Mouse (Mus musculus): Measurements from ENCODE around the gene Pdxp. TPM values are rescaled to one million over a fixed set of nuclear protein-coding genes. Genes with fewer than 3 reads are reported as not detected.
"Not testable (repeated sequence)": the region's sequence is repeated elsewhere in the genome, so short reads cannot be mapped to it uniquely, and the experiment has no call there.

Gene Pdxp
- polyA plus RNA-seq, 1 experiment from 2014 or later = 19.9 TPM

DNA sequence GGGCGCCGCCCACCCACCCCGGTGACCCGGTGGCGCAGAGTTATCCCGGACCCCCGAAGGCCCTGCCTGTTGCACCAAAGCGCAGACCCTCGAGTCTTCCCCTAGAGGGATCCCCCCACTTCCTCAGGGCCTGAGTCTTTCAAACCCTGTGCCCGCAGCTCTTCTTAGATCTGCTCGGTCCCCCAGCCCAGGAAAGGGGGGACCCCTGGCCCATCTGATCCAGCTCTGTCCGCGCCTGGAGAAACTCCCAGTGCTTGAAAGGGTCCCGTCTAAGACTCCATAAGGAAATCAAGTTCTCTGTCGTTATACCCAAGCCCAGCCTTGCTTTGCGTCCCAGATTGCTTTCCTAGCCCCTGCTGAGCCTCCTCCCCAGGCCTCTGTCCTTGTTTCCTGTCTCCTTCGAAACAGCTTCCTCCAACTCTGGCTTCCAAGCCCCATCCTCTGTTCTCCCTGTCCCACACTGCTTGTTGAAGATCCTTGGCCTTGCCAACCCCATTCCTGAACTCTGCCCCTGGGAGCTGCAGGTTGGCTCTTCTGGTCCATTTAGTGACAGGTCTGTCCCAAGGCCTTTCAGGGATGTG is 35.8 kb upstream of the Pdxp start:
- Histone ChIP-seq H3K4me3 (replicated peaks) (peak overlapping the region; percentile 83), H3K4me1 (peaks cover 50% of the 10 kb centered on the region), H3K9me3 (replicated peaks) (no peaks in the 10 kb centered on the region), H3K27ac (replicated peaks) (peak overlapping the region; percentile 100), H3K4me2 (replicated peaks) (peak overlapping the region; percentile 80), H3K36me3 (peaks cover 29% of the 10 kb centered on the region), H3K9ac (peak overlapping the region; percentile 71), H3K27me3 (no peaks in the 10 kb centered on the region)
- ATAC-seq (ENCODE audit: insufficient number of reproducible peaks, low FRiP score, low TSS enrichment, low read depth) = no peak
- 0% methylated on average over 17 of the region's 17 CpGs for WGBS

DNA sequence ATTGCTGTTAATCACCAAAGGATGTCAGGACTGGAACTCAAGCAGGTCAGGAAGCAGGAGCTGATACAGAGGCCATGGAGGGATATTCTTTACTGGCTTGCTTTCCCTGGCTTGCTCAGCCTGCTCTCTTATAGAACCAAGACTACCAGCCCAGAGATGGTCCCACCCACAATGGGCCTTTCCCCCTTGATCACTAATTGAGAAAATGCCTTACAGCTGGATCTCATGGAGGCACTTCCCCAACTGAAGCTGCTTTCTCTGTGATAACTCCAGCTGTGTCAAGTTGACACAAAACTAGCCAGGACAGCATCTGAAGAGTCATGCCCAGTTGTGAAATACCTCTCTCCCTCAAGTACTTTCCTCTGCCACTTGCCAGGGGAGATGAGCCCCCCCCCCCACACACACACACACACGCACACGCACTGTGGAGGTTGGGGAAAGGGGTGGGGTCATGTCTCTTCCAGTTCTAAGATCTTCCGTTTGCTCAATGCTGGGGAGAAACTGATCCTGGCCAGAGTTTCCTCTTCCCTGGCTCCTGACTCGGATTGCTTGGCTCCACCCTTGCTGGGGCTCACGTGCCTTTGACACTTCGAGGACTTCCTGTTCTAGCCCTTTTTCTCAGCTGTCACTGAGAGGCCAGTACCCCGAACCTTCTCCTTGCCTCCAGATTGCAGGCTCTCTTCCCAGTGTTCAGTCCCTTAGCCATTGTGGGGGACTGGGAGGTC is 34.8 kb upstream of the Pdxp start:
- ATAC-seq (ENCODE audit: insufficient number of reproducible peaks, low FRiP score, low TSS enrichment, low read depth); H3K9me3 ChIP-seq (replicated peaks); H3K9ac ChIP-seq; H3K27me3 ChIP-seq: not testable (repeated sequence)
- 16% methylated on average over 7 of the region's 7 CpGs for WGBS
- Histone ChIP-seq H3K27ac (replicated peaks) (peak overlapping the region; percentile 100), H3K4me1 (peaks cover 50% of the 10 kb centered on the region), H3K36me3 (peaks cover 39% of the 10 kb centered on the region), H3K4me3 (replicated peaks) (0 out of 2 replicates have a peak overlapping the region, but pooled peaks have one; percentile 83), H3K4me2 (replicated peaks) (peak overlapping the region; percentile 80)

DNA sequence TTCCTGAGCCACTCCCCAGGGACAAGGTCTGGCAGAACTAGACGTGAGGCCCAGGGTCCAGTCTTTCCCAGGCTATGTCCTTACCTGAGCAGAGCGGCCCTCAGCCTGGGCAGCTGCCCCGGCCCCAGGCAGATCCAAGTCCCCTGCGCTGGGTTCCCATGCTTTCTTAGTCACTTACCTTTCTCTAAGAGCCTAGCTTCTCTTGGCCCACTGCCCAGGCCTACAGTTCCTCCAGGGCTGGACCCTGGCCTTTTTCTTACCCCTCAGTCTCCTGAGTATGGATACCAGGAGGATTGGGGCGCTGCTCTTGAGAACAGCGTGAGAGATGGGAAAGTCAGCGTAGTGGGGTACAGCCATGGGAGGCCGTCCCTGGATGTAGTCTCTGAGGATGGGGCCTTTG is 33.3 kb upstream of the Pdxp start:
- Histone ChIP-seq H3K4me1 (peaks cover 42% of the 10 kb centered on the region), H3K27ac (replicated peaks) (no peak overlapping the region), H3K4me2 (replicated peaks) (no peak overlapping the region), H3K36me3 (peaks cover 51% of the 10 kb centered on the region), H3K27me3 (no peaks in the 10 kb centered on the region), H3K9ac (no peak overlapping the region; the same call in 1 of the 2 replicates), H3K4me3 (replicated peaks) (no peak overlapping the region), H3K9me3 (replicated peaks) (no peaks in the 10 kb centered on the region)
- no peak for ATAC-seq (ENCODE audit: insufficient number of reproducible peaks, low FRiP score, low TSS enrichment, low read depth)
- 92% methylated on average over 8 of the region's 8 CpGs for WGBS

DNA sequence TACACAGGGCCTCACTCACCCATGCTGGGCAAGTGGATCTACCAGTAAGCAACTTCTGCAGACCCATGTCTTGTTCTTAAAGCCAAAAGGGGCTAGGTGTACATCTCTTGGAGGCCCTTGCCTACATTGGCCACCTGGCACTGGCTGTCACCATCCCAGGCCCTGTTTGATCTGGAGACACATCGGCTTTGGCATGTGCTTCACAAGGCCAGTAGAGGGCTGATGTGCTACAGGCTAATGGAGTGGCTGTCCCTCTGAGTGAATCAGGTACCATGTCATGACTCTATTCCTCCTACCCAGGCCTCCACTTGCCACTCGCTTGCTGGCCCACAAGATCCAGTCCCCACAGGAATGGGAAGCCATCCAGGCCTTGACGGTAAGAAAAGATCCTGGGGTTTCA is 31.9 kb upstream of the Pdxp start:
- no peak overlapping the region for H3K9ac ChIP-seq
- no peak overlapping the region for H3K4me3 ChIP-seq (replicated peaks)
- H3K4me2 ChIP-seq (replicated peaks) = no peak overlapping the region
- H3K36me3 ChIP-seq = peaks cover 65% of the 10 kb centered on the region
- H3K27me3 ChIP-seq = no peaks in the 10 kb centered on the region
- H3K9me3 ChIP-seq (replicated peaks) = no peaks in the 10 kb centered on the region
- ATAC-seq (ENCODE audit: insufficient number of reproducible peaks, low FRiP score, low TSS enrichment, low read depth) = no peak
- peaks cover 29% of the 10 kb centered on the region for H3K4me1 ChIP-seq
- no peak overlapping the region for H3K27ac ChIP-seq (replicated peaks)
- whole genome bisulfite sequencing = 82% methylated on average over 3 of the region's 3 CpGs

DNA sequence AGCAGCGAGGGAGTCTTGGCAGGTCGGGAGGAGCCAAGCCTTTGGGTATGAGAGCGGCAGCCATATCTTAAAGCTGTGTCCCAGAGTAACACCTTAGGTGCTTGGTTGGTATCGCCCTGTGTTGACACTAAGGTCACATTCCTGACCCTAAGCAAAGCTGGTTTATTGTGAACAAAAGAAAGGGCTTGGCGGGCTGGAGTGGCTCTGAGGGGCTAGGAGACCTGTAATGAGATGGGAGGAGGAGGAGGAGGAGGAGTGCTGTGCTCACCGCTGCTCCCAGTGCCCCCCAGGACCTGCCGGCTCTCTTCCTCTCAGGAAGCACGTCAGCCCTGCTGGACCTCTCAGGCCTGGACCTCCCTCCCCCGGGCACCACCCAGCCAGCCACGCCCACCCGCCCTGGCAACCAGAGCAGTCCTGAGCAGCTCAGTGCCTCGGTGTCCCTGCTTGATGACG is 24.3 kb upstream of the Pdxp start:
- 47% methylated on average over 12 of the region's 13 CpGs for WGBS
- Histone ChIP-seq H3K9me3 (replicated peaks) (no peaks in the 10 kb centered on the region), H3K27me3 (no peaks in the 10 kb centered on the region), H3K9ac (no peak overlapping the region), H3K4me2 (replicated peaks) (no peak overlapping the region), H3K4me3 (replicated peaks) (no peak overlapping the region), H3K4me1 (peaks cover 24% of the 10 kb centered on the region), H3K27ac (replicated peaks) (0 out of 2 replicates have a peak overlapping the region, but pooled peaks have one; percentile 19), H3K36me3 (peaks cover 83% of the 10 kb centered on the region)
- ATAC-seq (ENCODE audit: insufficient number of reproducible peaks, low FRiP score, low TSS enrichment, low read depth) = no peak

DNA sequence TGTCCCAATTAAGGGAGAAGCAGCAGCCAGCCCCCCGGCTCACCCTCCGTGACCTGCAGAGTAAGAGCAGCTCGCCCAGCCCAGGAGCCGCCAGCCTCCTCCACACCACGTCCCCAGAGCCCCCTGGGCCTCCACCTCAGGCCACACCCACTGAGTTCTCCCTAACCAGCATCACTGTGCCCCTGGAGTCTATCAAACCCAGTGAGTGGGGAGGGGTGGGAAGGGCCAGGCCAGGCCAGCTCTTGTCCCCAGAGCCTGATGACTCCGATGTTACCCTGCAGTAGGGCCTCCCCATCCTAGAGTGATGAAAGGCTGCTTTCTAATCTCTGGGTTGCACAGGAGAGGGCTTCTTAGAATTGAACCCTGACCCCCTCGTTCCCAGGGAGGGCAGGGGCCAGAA is 21.3 kb upstream of the Pdxp start:
- H3K4me3 ChIP-seq (replicated peaks) = no peak overlapping the region
- peaks cover 52% of the 10 kb centered on the region for H3K4me1 ChIP-seq
- no peak for ATAC-seq (ENCODE audit: insufficient number of reproducible peaks, low FRiP score, low TSS enrichment, low read depth)
- 46% methylated on average over 7 of the region's 7 CpGs for WGBS
- H3K4me2 ChIP-seq (replicated peaks) = no peak overlapping the region
- no peak overlapping the region for H3K9ac ChIP-seq
- H3K27ac ChIP-seq (replicated peaks) = no peak overlapping the region
- H3K27me3 ChIP-seq = no peaks in the 10 kb centered on the region
- H3K9me3 ChIP-seq (replicated peaks) = no peaks in the 10 kb centered on the region
- peaks cover 60% of the 10 kb centered on the region for H3K36me3 ChIP-seq

DNA sequence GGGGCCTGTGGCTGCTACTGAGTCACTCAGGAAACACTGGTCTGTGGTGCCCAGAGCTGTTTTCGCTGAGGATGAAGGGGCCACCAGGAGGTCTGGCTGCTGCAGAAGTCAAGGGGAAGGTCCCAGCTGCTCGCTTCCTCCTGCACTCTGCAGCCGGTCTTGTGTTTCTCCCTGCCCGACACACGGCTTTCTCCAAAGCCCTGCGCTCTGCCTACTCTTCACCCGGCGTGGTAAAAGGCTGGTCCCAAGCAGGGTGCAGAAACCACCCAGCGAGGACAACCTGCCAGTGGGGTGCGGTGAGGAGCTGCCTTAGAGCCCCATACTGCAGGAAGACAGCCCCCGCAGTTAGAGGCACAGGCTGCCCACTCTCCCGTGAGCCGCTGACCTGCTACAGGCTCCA is 19.0 kb upstream of the Pdxp start:
- WGBS = 59% methylated on average over 13 of the region's 13 CpGs
- Histone ChIP-seq H3K9me3 (replicated peaks) (no peaks in the 10 kb centered on the region), H3K27ac (replicated peaks) (peak overlapping the region; percentile 63), H3K9ac (no peak overlapping the region), H3K27me3 (no peaks in the 10 kb centered on the region), H3K36me3 (peaks cover 42% of the 10 kb centered on the region), H3K4me3 (replicated peaks) (no peak overlapping the region), H3K4me2 (replicated peaks) (no peak overlapping the region), H3K4me1 (peaks cover 62% of the 10 kb centered on the region)
- no peak for ATAC-seq (ENCODE audit: insufficient number of reproducible peaks, low FRiP score, low TSS enrichment, low read depth)

DNA sequence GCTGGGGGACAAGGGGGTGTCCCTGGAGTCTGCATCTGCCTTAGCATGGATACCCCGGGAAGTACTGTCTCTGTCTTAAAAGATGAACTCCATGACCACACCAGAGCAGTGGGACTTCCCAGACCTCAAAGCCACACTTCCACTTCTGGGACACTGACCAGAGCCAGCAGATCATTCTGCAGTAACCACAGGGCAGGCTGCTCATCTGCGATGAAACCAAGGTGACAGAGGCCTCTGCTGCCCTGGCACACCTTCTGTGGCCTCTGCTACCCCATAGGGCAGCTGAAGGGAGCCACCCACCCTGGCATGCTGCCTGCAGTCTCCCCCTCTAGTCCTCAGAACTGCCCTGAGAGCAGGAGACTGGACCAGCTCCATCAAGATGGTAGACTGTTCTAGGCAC is 18.0 kb upstream of the Pdxp start:
- no peak for ATAC-seq (ENCODE audit: insufficient number of reproducible peaks, low FRiP score, low TSS enrichment, low read depth)
- Histone ChIP-seq H3K27ac (replicated peaks) (peak overlapping the region; percentile 39; the same call in 1 of the 2 replicates), H3K36me3 (peaks cover 34% of the 10 kb centered on the region), H3K4me2 (replicated peaks) (no peak overlapping the region), H3K27me3 (no peaks in the 10 kb centered on the region), H3K9ac (no peak overlapping the region), H3K4me1 (peaks cover 63% of the 10 kb centered on the region), H3K9me3 (replicated peaks) (no peaks in the 10 kb centered on the region), H3K4me3 (replicated peaks) (no peak overlapping the region)
- WGBS = 76% methylated on average over 2 of the region's 2 CpGs

DNA sequence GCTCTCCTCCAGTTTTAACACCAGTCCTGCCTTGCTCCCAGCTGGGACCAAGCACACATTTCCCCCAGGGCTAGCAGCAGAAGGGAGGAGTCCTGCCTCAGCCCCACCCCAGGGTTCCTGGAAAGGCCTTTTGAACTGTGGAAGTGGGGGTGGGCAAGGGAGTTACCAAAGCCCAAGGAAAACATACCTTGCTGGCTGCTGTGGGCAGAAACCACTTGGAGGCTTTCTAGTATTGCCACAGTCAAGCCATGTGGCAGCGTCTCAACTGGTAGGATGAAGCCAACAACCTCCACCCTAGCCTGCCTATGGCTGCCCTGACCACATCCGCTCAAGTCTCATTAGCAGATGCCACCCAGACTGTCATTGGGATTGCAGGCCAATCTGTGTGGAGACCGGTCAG is 17.6 kb upstream of the Pdxp start:
- no peak for ATAC-seq (ENCODE audit: insufficient number of reproducible peaks, low FRiP score, low TSS enrichment, low read depth)
- Histone ChIP-seq H3K9ac (no peak overlapping the region), H3K4me1 (peaks cover 67% of the 10 kb centered on the region), H3K9me3 (replicated peaks) (no peaks in the 10 kb centered on the region), H3K4me2 (replicated peaks) (no peak overlapping the region), H3K36me3 (peaks cover 30% of the 10 kb centered on the region), H3K27ac (replicated peaks) (peak overlapping the region; percentile 39; the same call in 1 of the 2 replicates), H3K4me3 (replicated peaks) (no peak overlapping the region), H3K27me3 (no peaks in the 10 kb centered on the region)
- WGBS = 76% methylated on average over 3 of the region's 3 CpGs

DNA sequence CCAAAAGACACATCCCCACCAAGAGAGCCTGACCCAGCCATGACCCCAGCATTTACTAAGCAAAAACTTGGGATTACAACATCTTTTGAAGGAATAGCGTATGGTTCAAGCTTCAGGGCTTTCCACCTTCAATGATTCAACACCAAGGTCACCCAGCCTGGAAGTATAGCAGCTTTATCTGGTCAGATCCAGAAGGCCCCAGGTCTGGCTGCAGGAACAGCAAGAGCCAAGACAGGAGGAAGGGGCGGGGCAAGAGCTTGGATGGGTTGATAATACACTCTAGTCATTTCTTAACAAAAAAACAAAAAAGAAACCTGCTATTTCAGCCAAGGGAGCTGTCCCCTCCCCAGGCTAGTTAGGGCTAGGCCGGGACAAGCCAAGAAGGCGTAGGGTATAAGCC is 16.2 kb upstream of the Pdxp start:
- Histone ChIP-seq H3K36me3 (peaks cover 18% of the 10 kb centered on the region), H3K4me3 (replicated peaks) (no peak overlapping the region), H3K27ac (replicated peaks) (no peak overlapping the region), H3K9ac (no peak overlapping the region), H3K9me3 (replicated peaks) (no peaks in the 10 kb centered on the region), H3K4me1 (peaks cover 79% of the 10 kb centered on the region), H3K4me2 (replicated peaks) (no peak overlapping the region), H3K27me3 (no peaks in the 10 kb centered on the region)
- 77% methylated on average over 4 of the region's 4 CpGs for WGBS
- ATAC-seq (ENCODE audit: insufficient number of reproducible peaks, low FRiP score, low TSS enrichment, low read depth) = no peak

DNA sequence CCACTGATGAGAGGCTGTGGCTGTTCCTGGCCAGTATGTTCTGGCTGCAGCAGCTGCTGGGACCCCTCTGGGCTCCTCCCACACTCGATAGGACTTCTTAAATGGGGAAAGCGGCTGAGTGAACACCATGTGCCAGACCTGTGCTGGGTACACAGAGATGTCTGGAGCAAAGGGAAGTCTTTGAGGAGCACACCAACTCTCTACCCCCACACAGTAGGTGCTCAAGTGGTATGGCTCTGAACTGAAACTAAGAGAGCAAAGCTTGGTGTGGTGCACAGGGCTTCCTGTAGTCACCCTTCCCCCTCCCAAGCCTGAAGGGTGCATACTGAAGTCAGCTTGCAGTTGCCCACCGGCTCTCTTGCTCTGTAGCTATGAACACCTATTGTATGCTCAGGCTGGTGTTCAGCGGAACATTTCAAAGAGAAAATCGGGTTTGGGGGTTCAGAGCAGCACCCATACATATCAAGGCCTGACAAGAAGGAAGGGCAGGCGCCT is 15.2 kb upstream of the Pdxp start:
- no peak for ATAC-seq (ENCODE audit: insufficient number of reproducible peaks, low FRiP score, low TSS enrichment, low read depth)
- Histone ChIP-seq H3K9ac (no peak overlapping the region), H3K27me3 (no peaks in the 10 kb centered on the region), H3K4me3 (replicated peaks) (peak overlapping the region; percentile 76), H3K9me3 (replicated peaks) (no peaks in the 10 kb centered on the region), H3K27ac (replicated peaks) (peak overlapping the region; percentile 53), H3K4me2 (replicated peaks) (peak overlapping the region; percentile 65), H3K36me3 (peaks cover 11% of the 10 kb centered on the region), H3K4me1 (peaks cover 81% of the 10 kb centered on the region)
- 50% methylated on average over 6 of the region's 6 CpGs for WGBS

Measured in embryonic facial prominence, embryonic 15.5 days (tissue).